Mouse (Mus musculus): ENCODE data around the gene Bdh1. TPM values are rescaled to one million over a fixed set of nuclear protein-coding genes. Genes with fewer than 3 reads are reported as not detected.

Gene Bdh1
- polyA plus RNA-seq, 1 experiment from 2014 or later = 327 TPM

DNA sequence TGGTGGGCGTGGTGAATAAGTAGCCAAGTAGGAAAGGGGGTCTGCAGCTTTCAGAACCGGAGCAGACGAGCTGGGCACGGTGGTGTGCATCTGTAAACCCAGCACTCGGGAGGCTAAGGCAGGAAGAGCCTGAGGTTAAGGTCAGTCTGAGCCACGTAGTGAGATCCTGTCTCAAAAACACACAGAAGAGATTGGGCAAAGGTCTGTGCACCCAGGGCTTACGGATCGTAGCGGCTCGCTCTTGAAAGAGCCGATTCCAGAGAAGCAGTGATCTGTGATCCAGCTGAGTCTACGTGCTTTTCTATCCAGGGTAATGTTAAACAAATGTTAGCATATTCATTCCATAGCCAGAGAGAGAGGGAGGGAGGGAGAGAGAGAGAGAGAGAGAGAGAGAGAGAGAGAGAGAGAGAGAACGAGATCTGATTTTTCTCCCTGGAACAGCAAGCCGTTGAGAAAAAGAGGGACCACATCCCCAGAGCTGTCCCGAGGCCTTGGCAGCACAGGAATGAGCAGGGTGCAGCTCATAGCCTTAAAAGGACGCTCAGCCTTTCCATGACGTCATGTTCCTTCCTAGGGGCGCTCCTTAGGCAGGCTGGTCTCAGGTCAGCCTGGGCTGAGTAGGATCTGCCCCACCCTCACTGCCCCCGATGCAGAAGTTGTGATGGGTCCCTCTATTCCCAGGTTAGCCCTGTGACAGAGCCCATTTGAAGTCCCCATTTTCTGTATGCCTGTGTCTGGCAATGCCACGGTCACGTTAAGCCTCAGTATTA is 33.4 kb downstream of the Bdh1 start:
- Histone ChIP-seq H3K36me3 (ENCODE audit: control insufficient read depth, insufficient read depth) (peaks cover 31% of the 10 kb centered on the region; the same call in 1 of the 2 replicates), H3K4me1 (replicated peaks; ENCODE audit: control insufficient read depth, insufficient read depth, low read length) (peaks cover 21% of the 10 kb centered on the region), H3K4me2 (replicated peaks; ENCODE audit: low read depth) (no peak overlapping the region; the same call in 1 of the 2 replicates), H3K9me3 (ENCODE audit: control insufficient read depth) (no peaks in the 10 kb centered on the region), H3K27ac (ENCODE audit: low read depth, low read length) (peak overlapping the region; percentile 77), H3K27me3 (replicated peaks; ENCODE audit: control insufficient read depth, insufficient read depth, low read length) (no peaks in the 10 kb centered on the region), H3K9ac (ENCODE audit: low read depth, low read length) (no peak overlapping the region), H3K4me3 (ENCODE audit: low read depth, low read length) (no peak overlapping the region)
- no peak for TF ChIP-seq CTCF (IDR thresholded peaks at IDR 0.05; ENCODE audit: low read depth)
- no peak for ATAC-seq
- WGBS = 52% methylated on average over 21 of the region's 21 CpGs

GRCm38 (mm10) chr16:31458229-31458918 is 36.3 kb downstream of the Bdh1 start:
- Histone ChIP-seq H3K4me1 (replicated peaks; ENCODE audit: control insufficient read depth, insufficient read depth, low read length) (peaks cover 17% of the 10 kb centered on the region), H3K9ac (ENCODE audit: low read depth, low read length) (peak overlapping the region; percentile 27; the same call in 1 of the 2 replicates), H3K27ac (ENCODE audit: low read depth, low read length) (no peak overlapping the region), H3K9me3 (ENCODE audit: control insufficient read depth) (no peaks in the 10 kb centered on the region), H3K4me3 (ENCODE audit: low read depth, low read length) (peak overlapping the region; percentile 28), H3K36me3 (ENCODE audit: control insufficient read depth, insufficient read depth) (peaks cover 19% of the 10 kb centered on the region; the same call in 1 of the 2 replicates), H3K27me3 (replicated peaks; ENCODE audit: control insufficient read depth, insufficient read depth, low read length) (no peaks in the 10 kb centered on the region), H3K4me2 (replicated peaks; ENCODE audit: low read depth) (peak overlapping the region; percentile 59)
- peak; percentile 95 for TF ChIP-seq CTCF (IDR thresholded peaks at IDR 0.05; ENCODE audit: low read depth)
- no peak for ATAC-seq
- 15% methylated on average over 17 of the region's 17 CpGs for WGBS

- H3K4me3 ChIP-seq (ENCODE audit: low read depth, low read length) = no peak overlapping the region
- ATAC-seq = peak; percentile 77
- H3K4me2 ChIP-seq (replicated peaks; ENCODE audit: low read depth) = peak overlapping the region; percentile 25
Observed at GRCm38 (mm10) chr16:31459968-31460461, 37.9 kb downstream of the Bdh1 start.

DNA sequence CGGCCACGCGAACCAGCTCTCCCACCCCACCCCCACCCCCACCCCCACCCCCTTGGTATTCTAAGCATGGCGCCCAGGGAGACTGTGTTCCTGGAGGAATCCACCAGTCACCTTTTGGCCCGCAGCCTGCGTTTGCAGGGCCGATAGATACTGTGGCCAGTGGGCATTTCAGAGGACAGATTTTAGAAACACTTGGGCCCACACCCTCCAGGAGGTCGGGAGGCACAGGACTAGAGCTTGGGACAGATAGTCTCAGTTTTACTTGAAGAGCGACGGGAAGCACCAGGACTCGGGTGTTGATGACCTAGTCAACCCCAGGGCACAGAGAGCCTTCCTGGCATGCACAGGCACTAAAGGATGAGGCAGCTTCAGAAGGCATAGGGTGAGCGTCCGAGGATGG is 38.4 kb downstream of the Bdh1 start:
- Histone ChIP-seq H3K4me3 (ENCODE audit: low read depth, low read length) (no peak overlapping the region), H3K4me1 (replicated peaks; ENCODE audit: control insufficient read depth, insufficient read depth, low read length) (peaks cover 6% of the 10 kb centered on the region; the same call in 1 of the 2 replicates), H3K9me3 (ENCODE audit: control insufficient read depth) (no peaks in the 10 kb centered on the region), H3K27ac (ENCODE audit: low read depth, low read length) (no peak overlapping the region), H3K36me3 (ENCODE audit: control insufficient read depth, insufficient read depth) (peaks cover 19% of the 10 kb centered on the region; the same call in 1 of the 2 replicates), H3K9ac (ENCODE audit: low read depth, low read length) (no peak overlapping the region), H3K4me2 (replicated peaks; ENCODE audit: low read depth) (no peak overlapping the region), H3K27me3 (replicated peaks; ENCODE audit: control insufficient read depth, insufficient read depth, low read length) (no peaks in the 10 kb centered on the region)
- WGBS = 55% methylated on average over 13 of the region's 13 CpGs
- no peak for TF ChIP-seq CTCF (IDR thresholded peaks at IDR 0.05; ENCODE audit: low read depth)
- ATAC-seq = no peak

More at GRCm38 (mm10) chr16:31459968-31460461, 37.9 kb downstream of the Bdh1 start:
- 19% methylated on average over 10 of the region's 10 CpGs for WGBS
- no peak for TF ChIP-seq CTCF (IDR thresholded peaks at IDR 0.05; ENCODE audit: low read depth)
- peaks cover 19% of the 10 kb centered on the region; the same call in 1 of the 2 replicates for H3K36me3 ChIP-seq (ENCODE audit: control insufficient read depth, insufficient read depth)
- no peaks in the 10 kb centered on the region for H3K9me3 ChIP-seq (ENCODE audit: control insufficient read depth)
- no peaks in the 10 kb centered on the region for H3K27me3 ChIP-seq (replicated peaks; ENCODE audit: control insufficient read depth, insufficient read depth, low read length)
- no peak overlapping the region for H3K9ac ChIP-seq (ENCODE audit: low read depth, low read length)
- peaks cover 10% of the 10 kb centered on the region for H3K4me1 ChIP-seq (replicated peaks; ENCODE audit: control insufficient read depth, insufficient read depth, low read length)
- H3K27ac ChIP-seq (ENCODE audit: low read depth, low read length) = no peak overlapping the region; the same call in 1 of the 2 replicates

- Histone ChIP-seq H3K4me2 (replicated peaks; ENCODE audit: low read depth) (no peak overlapping the region), H3K27me3 (replicated peaks; ENCODE audit: control insufficient read depth, insufficient read depth, low read length) (no peaks in the 10 kb centered on the region)
- TF ChIP-seq CTCF (IDR thresholded peaks at IDR 0.05; ENCODE audit: low read depth) = no peak
Observed at GRCm38 (mm10) chr16:31461046-31461445, 39.0 kb downstream of the Bdh1 start.

GRCm38 (mm10) chr16:31462113-31462687 is 40.1 kb downstream of the Bdh1 start:
- H3K36me3 ChIP-seq (ENCODE audit: control insufficient read depth, insufficient read depth) = 0 out of 2 replicates have a peak, but pooled peaks cover 7% of the 10 kb centered on the region
- 22% methylated on average over 12 of the region's 12 CpGs for WGBS
- H3K27me3 ChIP-seq (replicated peaks; ENCODE audit: control insufficient read depth, insufficient read depth, low read length) = no peaks in the 10 kb centered on the region
- H3K9ac ChIP-seq (ENCODE audit: low read depth, low read length) = no peak overlapping the region
- no peaks in the 10 kb centered on the region for H3K9me3 ChIP-seq (ENCODE audit: control insufficient read depth)
- H3K27ac ChIP-seq (ENCODE audit: low read depth, low read length) = no peak overlapping the region
- no peak overlapping the region for H3K4me2 ChIP-seq (replicated peaks; ENCODE audit: low read depth)
- no peak overlapping the region for H3K4me3 ChIP-seq (ENCODE audit: low read depth, low read length)
- TF ChIP-seq CTCF (IDR thresholded peaks at IDR 0.05; ENCODE audit: low read depth) = no peak
- 0 out of 2 replicates have a peak, but pooled peaks cover 6% of the 10 kb centered on the region for H3K4me1 ChIP-seq (replicated peaks; ENCODE audit: control insufficient read depth, insufficient read depth, low read length)
- ATAC-seq = no peak

More at GRCm38 (mm10) chr16:31461046-31461445, 39.0 kb downstream of the Bdh1 start:
- no peaks in the 10 kb centered on the region for H3K9me3 ChIP-seq (ENCODE audit: control insufficient read depth)
- peaks cover 19% of the 10 kb centered on the region; the same call in 1 of the 2 replicates for H3K36me3 ChIP-seq (ENCODE audit: control insufficient read depth, insufficient read depth)
- 0 out of 2 replicates have a peak, but pooled peaks cover 6% of the 10 kb centered on the region for H3K4me1 ChIP-seq (replicated peaks; ENCODE audit: control insufficient read depth, insufficient read depth, low read length)
- ATAC-seq = no peak
- no peak overlapping the region for H3K9ac ChIP-seq (ENCODE audit: low read depth, low read length)
- H3K4me3 ChIP-seq (ENCODE audit: low read depth, low read length) = no peak overlapping the region
- H3K27ac ChIP-seq (ENCODE audit: low read depth, low read length) = no peak overlapping the region
- WGBS = 67% methylated on average over 5 of the region's 5 CpGs

All from intestine, postnatal 0 days (tissue).